Mouse (Mus musculus) heart, embryonic 12.5 days (tissue): ENCODE results near the gene Qrsl1. TPM values are rescaled to one million over a fixed set of nuclear protein-coding genes. Genes with fewer than 3 reads are reported as not detected.

Experiments used
- ATAC-seq: fragments of 200-750 bp; cut with Nextera tagmentation; 2 replicates; pipeline ENCODE4 v1.8.0; 2017; ENCODE audit warnings: moderate TSS enrichment, moderate library complexity; ENCODE audit not compliant: insufficient number of reproducible peaks, low FRiP score
- H3K27ac ChIP-seq: fragments of 300-500 bp; sonication (generic); 2 replicates; pipeline ENCODE4 v1.5.1; 2016; ENCODE audit warnings: mild to moderate bottlenecking, moderate library complexity; ENCODE audit not compliant: poor library complexity, severe bottlenecking
- H3K27me3 ChIP-seq: fragments of 300-500 bp; sonication (generic); replicated peaks from 2 replicates; pipeline ENCODE4 v1.6.1; 2016; ENCODE audit warnings: mild to moderate bottlenecking, moderate library complexity
- H3K36me3 ChIP-seq: fragments of 300-500 bp; sonication (generic); 2 replicates; pipeline ENCODE4 v1.6.1; 2016; ENCODE audit warnings: mild to moderate bottlenecking, moderate library complexity
- H3K4me1 ChIP-seq: fragments of 300-500 bp; sonication (generic); replicated peaks from 2 replicates; pipeline ENCODE4 v1.6.1; 2016; ENCODE audit warnings: mild to moderate bottlenecking
- H3K4me2 ChIP-seq: fragments of 300-500 bp; sonication (generic); 2 replicates; pipeline ENCODE4 v1.6.1; 2016; ENCODE audit warnings: mild to moderate bottlenecking, moderate library complexity
- H3K4me3 ChIP-seq: fragments of 300-500 bp; sonication (generic); 2 replicates; pipeline ENCODE4 v1.5.1; 2016; ENCODE audit warnings: mild to moderate bottlenecking
- H3K9ac ChIP-seq: fragments of 300-500 bp; sonication (generic); 2 replicates; pipeline ENCODE4 v1.6.1; 2016; ENCODE audit warnings: mild to moderate bottlenecking, moderate library complexity
- H3K9me3 ChIP-seq: fragments of 300-500 bp; sonication (generic); replicated peaks from 2 replicates; pipeline ENCODE4 v1.6.1; 2016; ENCODE audit warnings: mild to moderate bottlenecking, moderate library complexity
- WGBS: fragments of 180-500 bp; shearing (Covaris S2); methylation state at CpG from one replicate; pipeline ENCODE4 v1.1.7; 2016; 5-methylcytosine and 5-hydroxymethylcytosine counted together
- polyA plus RNA-seq: library from polyadenylated mRNA; unstranded; fragments of >200 nt; fragmentation: Nextera tagmentation; extraction: Ambion mirVana; gene quantifications from 2 replicates; pipeline ENCODE4 v1.2.1, GENCODE M21; 2016

The Qrsl1 gene
- polyA plus RNA-seq, 1 experiment from 2014 or later = 26.1 TPM

- Histone ChIP-seq H3K27me3 (no peaks in the 10 kb centered on the region), H3K36me3 (peaks cover 8% of the 10 kb centered on the region; the same call in 1 of the 2 replicates), H3K4me2 (no peak overlapping the region), H3K4me1 (peaks cover 3% of the 10 kb centered on the region; the same call in 1 of the 2 replicates), H3K27ac (no peak overlapping the region), H3K4me3 (no peak overlapping the region), H3K9me3 (peaks cover 4% of the 10 kb centered on the region; the same call in 1 of the 2 replicates), H3K9ac (no peak overlapping the region)
- 65% methylated on average over 10 of the region's 10 CpGs for WGBS
- no peak for ATAC-seq
Measured at GRCm38 (mm10) chr10:43870752-43871151, 30.8 kb downstream of the Qrsl1 start.

GRCm38 (mm10) chr10:43856351-43856750 is 45.2 kb downstream of the Qrsl1 start:
- H3K9ac ChIP-seq = no peak overlapping the region
- H3K36me3 ChIP-seq = no peaks in the 10 kb centered on the region
- H3K27me3 ChIP-seq = no peaks in the 10 kb centered on the region
- H3K4me3 ChIP-seq = no peak overlapping the region
- 59% methylated on average over 3 of the region's 3 CpGs for WGBS
- no peak overlapping the region for H3K4me2 ChIP-seq
- no peak for ATAC-seq
- 0 out of 2 replicates have a peak, but pooled peaks cover 3% of the 10 kb centered on the region for H3K9me3 ChIP-seq
- H3K27ac ChIP-seq = no peak overlapping the region
- no peaks in the 10 kb centered on the region for H3K4me1 ChIP-seq

GRCm38 (mm10) chr10:43855916-43856315 is 45.6 kb downstream of the Qrsl1 start:
- H3K4me2 ChIP-seq = no peak overlapping the region
- WGBS = 91% methylated on average over 9 of the region's 9 CpGs
- ATAC-seq = no peak
- H3K9me3 ChIP-seq = 0 out of 2 replicates have a peak, but pooled peaks cover 3% of the 10 kb centered on the region
- no peak overlapping the region for H3K9ac ChIP-seq
- H3K27me3 ChIP-seq = no peaks in the 10 kb centered on the region
- no peak overlapping the region for H3K4me3 ChIP-seq
- no peaks in the 10 kb centered on the region for H3K4me1 ChIP-seq
- H3K27ac ChIP-seq = no peak overlapping the region
- H3K36me3 ChIP-seq = no peaks in the 10 kb centered on the region

GRCm38 (mm10) chr10:43851898-43852297 is 49.6 kb downstream of the Qrsl1 start:
- WGBS = 69% methylated on average over 5 of the region's 5 CpGs
- no peak for ATAC-seq
- no peak overlapping the region for H3K4me3 ChIP-seq
- H3K4me1 ChIP-seq = no peaks in the 10 kb centered on the region
- H3K9me3 ChIP-seq = 0 out of 2 replicates have a peak, but pooled peaks cover 3% of the 10 kb centered on the region
- no peaks in the 10 kb centered on the region for H3K27me3 ChIP-seq
- H3K9ac ChIP-seq = no peak overlapping the region
- H3K4me2 ChIP-seq = no peak overlapping the region
- no peak overlapping the region for H3K27ac ChIP-seq
- no peaks in the 10 kb centered on the region for H3K36me3 ChIP-seq

GRCm38 (mm10) chr10:43849478-43849877 is 52.1 kb downstream of the Qrsl1 start:
- WGBS = 80% methylated on average over 3 of the region's 3 CpGs
- H3K36me3 ChIP-seq = no peaks in the 10 kb centered on the region
- no peaks in the 10 kb centered on the region for H3K27me3 ChIP-seq
- no peak overlapping the region for H3K4me2 ChIP-seq
- H3K4me3 ChIP-seq = no peak overlapping the region
- H3K9ac ChIP-seq = no peak overlapping the region
- no peak overlapping the region for H3K27ac ChIP-seq
- ATAC-seq = no peak
- no peaks in the 10 kb centered on the region for H3K4me1 ChIP-seq
- peaks cover 3% of the 10 kb centered on the region; the same call in 1 of the 2 replicates for H3K9me3 ChIP-seq

GRCm38 (mm10) chr10:43846141-43846622 is 55.4 kb downstream of the Qrsl1 start:
- Histone ChIP-seq H3K9me3 (peaks cover 14% of the 10 kb centered on the region; the same call in 1 of the 2 replicates), H3K9ac (no peak overlapping the region), H3K4me2 (no peak overlapping the region), H3K4me1 (no peaks in the 10 kb centered on the region), H3K36me3 (no peaks in the 10 kb centered on the region), H3K27me3 (no peaks in the 10 kb centered on the region), H3K4me3 (no peak overlapping the region), H3K27ac (no peak overlapping the region)
- WGBS = 48% methylated on average over 2 of the region's 2 CpGs
- no peak for ATAC-seq

GRCm38 (mm10) chr10:43845442-43845841 is 56.1 kb downstream of the Qrsl1 start:
- Histone ChIP-seq H3K4me2 (no peak overlapping the region), H3K27ac (no peak overlapping the region), H3K4me3 (no peak overlapping the region), H3K36me3 (no peaks in the 10 kb centered on the region), H3K9ac (no peak overlapping the region), H3K4me1 (no peaks in the 10 kb centered on the region), H3K27me3 (no peaks in the 10 kb centered on the region), H3K9me3 (peaks cover 14% of the 10 kb centered on the region; the same call in 1 of the 2 replicates)
- WGBS = 74% methylated on average over 3 of the region's 3 CpGs
- ATAC-seq = no peak

GRCm38 (mm10) chr10:43841441-43841840 is 60.1 kb downstream of the Qrsl1 start:
- no peak for ATAC-seq
- no peak overlapping the region for H3K27ac ChIP-seq

GRCm38 (mm10) chr10:43832868-43833267 is 68.7 kb downstream of the Qrsl1 start:
- Histone ChIP-seq H3K4me3 (no peak overlapping the region), H3K4me2 (no peak overlapping the region), H3K9ac (no peak overlapping the region), H3K27me3 (no peaks in the 10 kb centered on the region), H3K9me3 (0 out of 2 replicates have a peak, but pooled peaks cover 4% of the 10 kb centered on the region), H3K4me1 (peaks cover 19% of the 10 kb centered on the region), H3K36me3 (no peaks in the 10 kb centered on the region), H3K27ac (no peak overlapping the region)
- 26% methylated on average over 5 of the region's 5 CpGs for WGBS
- ATAC-seq = no peak

More at GRCm38 (mm10) chr10:43841441-43841840, 60.1 kb downstream of the Qrsl1 start:
- Histone ChIP-seq H3K4me3 (no peak overlapping the region), H3K9ac (no peak overlapping the region), H3K36me3 (no peaks in the 10 kb centered on the region), H3K4me1 (no peaks in the 10 kb centered on the region), H3K4me2 (no peak overlapping the region), H3K27me3 (no peaks in the 10 kb centered on the region), H3K9me3 (peaks cover 14% of the 10 kb centered on the region; the same call in 1 of the 2 replicates)
- 78% methylated on average over 5 of the region's 5 CpGs for WGBS

- H3K4me2 ChIP-seq = peak overlapping the region; percentile 47
- H3K27ac ChIP-seq = no peak overlapping the region
- peaks cover 19% of the 10 kb centered on the region for H3K4me1 ChIP-seq
- 25% methylated on average over 17 of the region's 17 CpGs for WGBS
- H3K27me3 ChIP-seq = no peaks in the 10 kb centered on the region
- H3K9ac ChIP-seq = no peak overlapping the region
- H3K4me3 ChIP-seq = no peak overlapping the region
- ATAC-seq = no peak
- peaks cover 9% of the 10 kb centered on the region; the same call in 1 of the 2 replicates for H3K9me3 ChIP-seq
- no peaks in the 10 kb centered on the region for H3K36me3 ChIP-seq
Measured at GRCm38 (mm10) chr10:43830251-43831018, 71.1 kb downstream of the Qrsl1 start.

GRCm38 (mm10) chr10:43828686-43829015 is 72.9 kb downstream of the Qrsl1 start:
- Histone ChIP-seq H3K4me3 (no peak overlapping the region), H3K27me3 (no peaks in the 10 kb centered on the region), H3K36me3 (no peaks in the 10 kb centered on the region), H3K27ac (no peak overlapping the region), H3K4me1 (peaks cover 19% of the 10 kb centered on the region), H3K9ac (no peak overlapping the region), H3K4me2 (no peak overlapping the region), H3K9me3 (peaks cover 9% of the 10 kb centered on the region; the same call in 1 of the 2 replicates)
- WGBS = 90% methylated on average over 10 of the region's 10 CpGs
- no peak for ATAC-seq
